Mouse (Mus musculus) megakaryocyte, embryonic 14.5 days (primary cell): ENCODE results near the gene Syngr3.

Source experiments
- FLI1 ChIP-seq: IDR thresholded peaks from 2 replicates; pipeline ENCODE4 v1.6.1; 2012; ENCODE audit warnings: low read length, inconsistent platforms, mixed read lengths
- GATA1 ChIP-seq: IDR thresholded peaks from 3 replicates; pipeline ENCODE4 v1.6.1; 2012; ENCODE audit warnings: mixed read lengths, low read length, inconsistent platforms, borderline replicate concordance

DNA sequence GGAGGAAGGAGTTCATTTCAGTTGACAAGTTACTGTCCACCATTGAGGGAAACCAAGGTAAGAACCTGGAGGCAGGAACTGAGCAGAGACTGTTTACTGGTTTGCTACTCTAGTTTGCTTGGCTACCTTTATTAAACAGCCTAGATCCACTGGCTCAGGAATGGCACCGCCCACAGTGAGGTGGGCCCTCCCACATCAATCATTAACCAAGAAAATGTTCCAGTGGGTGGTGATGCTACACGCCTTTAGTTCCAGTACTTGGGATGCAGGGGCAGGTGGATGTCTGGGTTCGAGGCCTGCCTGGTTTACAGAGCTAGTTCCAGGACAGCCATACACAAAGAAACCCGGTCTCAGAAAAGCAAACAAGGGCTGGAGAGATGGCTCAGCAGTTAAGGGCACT lies 48.5 kb upstream of the Syngr3 start:
- TF ChIP-seq GATA1 (no peak), FLI1 (no peak)
